Mouse (Mus musculus) lung, postnatal 36 days (tissue): ENCODE results near the gene Syt2.

Experiments used
- DNase-seq: peaks from one replicate; pipeline ENCODE4 v3.0.0; 2022; ENCODE audit warnings: mixed read lengths

Syt2 gene

GRCm38 (mm10) chr1:134777201-134777885 is 130.9 kb downstream of the Syt2 start:
- DNase-seq = no peak

- DNase-seq = no peak
Observed at GRCm38 (mm10) chr1:134777936-134778548, 131.6 kb downstream of the Syt2 start.

DNA sequence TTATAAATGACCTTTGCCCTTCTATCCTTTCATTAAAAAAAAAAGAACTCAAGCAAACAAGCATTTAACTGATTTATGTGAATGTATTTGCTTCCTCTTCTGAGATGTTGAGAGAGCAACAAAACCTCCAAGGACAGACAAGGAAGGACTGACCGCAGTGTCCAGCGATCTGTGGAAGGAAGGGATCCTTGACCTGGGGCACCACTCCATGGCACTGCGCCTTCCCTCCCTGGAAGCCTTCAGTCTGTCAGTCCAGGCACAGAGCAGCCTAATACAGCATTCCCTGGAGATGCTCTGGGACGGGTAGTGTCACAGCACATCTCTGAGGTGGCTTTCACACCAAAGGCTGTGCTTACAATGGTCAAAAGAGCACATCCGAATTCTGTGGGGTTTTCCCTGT is 136.3 kb downstream of the Syt2 start:
- DNase-seq = no peak

DNA sequence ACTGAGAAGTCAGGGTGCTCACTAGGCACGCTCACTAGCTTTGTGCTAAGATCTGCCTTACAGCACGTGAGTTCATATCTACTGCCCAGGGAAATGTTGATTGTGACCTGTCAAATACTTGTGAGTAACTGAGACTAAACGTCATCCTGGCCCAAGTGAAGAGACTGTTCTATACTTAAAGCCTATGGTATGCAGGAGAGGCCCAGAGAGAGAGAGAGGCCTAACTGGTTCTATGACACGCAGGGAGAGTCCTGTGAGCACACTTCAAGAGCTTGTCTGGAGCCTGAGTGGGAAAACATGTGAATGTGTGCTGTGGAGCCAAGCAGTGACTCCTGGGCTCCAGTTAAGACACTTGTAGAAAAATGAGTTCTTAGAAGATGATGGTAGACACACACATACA is 137.5 kb downstream of the Syt2 start:
- DNase-seq = peak; percentile 65

DNA sequence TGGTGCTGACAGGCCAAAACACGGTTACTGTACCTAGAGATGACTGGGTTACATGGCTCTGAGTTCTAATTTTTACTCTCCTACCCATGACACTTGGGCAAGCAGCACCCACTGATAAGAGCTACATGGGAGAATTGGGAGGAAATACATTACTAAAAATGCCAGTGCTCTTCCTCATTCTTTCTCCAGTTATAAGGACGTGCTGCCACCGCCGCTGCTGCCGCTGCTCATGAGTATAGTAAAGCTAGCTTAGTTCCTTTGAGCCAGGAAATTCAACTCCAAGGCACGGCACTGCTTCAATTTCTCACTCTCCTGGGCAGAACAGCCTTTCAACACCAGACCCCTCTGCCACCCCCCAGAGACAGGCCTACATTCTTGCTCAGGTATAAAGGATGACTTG is 138.0 kb downstream of the Syt2 start:
- no peak for DNase-seq

GRCm38 (mm10) chr1:134784911-134785310 is 138.4 kb downstream of the Syt2 start:
- no peak for DNase-seq

- DNase-seq = no peak
Observed at GRCm38 (mm10) chr1:134788096-134788495, 141.6 kb downstream of the Syt2 start.

DNA sequence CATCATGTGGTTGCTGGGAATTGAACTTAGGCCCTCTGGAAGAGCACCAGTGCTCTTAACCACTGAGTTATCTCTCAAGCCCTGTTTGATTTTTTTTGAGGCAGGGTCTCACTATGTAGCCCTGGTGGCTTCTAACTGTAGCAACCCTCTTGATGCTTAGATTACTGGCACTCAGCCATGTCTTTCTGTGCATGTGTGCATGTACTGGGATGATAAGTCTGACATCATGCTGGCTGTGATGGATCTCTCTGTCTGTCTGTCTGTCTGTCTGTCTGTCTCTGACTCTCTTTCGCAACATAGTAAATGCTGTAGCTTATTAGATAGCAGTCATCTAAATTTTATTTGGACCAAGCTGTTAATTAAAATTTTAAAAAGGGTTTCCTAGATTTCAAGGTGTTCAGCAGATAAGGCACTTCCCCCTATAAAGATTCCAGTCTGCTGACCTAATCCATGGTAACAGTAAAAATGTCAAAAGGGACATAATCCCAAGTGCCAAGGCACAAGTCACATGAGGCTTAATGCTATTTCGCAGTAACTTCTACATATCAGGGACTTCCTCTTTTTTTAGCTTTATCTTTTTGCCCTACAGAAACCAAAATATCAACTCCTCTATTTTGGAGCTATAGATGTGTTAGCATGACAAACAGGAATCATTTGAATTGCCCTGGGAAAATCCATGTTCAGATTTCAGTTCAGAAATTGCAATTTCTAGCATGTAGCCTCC is 144.4 kb downstream of the Syt2 start:
- no peak for DNase-seq

DNA sequence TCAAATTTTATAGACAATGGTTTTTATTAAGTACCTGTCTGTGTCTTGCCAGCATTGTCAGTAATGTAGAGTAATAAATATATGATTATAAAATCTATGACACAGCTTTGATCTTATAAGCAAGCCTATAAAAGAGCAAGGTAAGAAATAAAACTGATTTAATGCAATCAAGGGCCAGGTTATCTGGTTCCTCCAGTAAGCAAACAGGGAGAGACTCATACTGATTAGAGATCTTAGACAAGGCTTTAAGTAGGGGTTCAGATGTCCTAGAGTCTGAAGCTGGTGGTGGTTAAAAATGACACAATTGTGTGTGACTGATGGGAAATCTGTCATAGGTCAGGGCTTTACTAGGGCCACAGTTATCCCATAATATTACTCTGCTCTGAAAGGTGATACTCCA is 145.0 kb downstream of the Syt2 start:
- DNase-seq = no peak

GRCm38 (mm10) chr1:134796076-134796475 is 149.6 kb downstream of the Syt2 start:
- no peak for DNase-seq

GRCm38 (mm10) chr1:134796536-134796935 is 150.1 kb downstream of the Syt2 start:
- no peak for DNase-seq

- peak; percentile 23 for DNase-seq
Observed at GRCm38 (mm10) chr1:134801758-134802157, 155.3 kb downstream of the Syt2 start.

GRCm38 (mm10) chr1:134803286-134804117 is 157.0 kb downstream of the Syt2 start:
- DNase-seq = peak; percentile 81

- peak; percentile 41 for DNase-seq
Observed at GRCm38 (mm10) chr1:134804373-134804772, 157.9 kb downstream of the Syt2 start.

GRCm38 (mm10) chr1:134805471-134805870 is 159.0 kb downstream of the Syt2 start:
- no peak for DNase-seq
